In the genomic region with DNA sequence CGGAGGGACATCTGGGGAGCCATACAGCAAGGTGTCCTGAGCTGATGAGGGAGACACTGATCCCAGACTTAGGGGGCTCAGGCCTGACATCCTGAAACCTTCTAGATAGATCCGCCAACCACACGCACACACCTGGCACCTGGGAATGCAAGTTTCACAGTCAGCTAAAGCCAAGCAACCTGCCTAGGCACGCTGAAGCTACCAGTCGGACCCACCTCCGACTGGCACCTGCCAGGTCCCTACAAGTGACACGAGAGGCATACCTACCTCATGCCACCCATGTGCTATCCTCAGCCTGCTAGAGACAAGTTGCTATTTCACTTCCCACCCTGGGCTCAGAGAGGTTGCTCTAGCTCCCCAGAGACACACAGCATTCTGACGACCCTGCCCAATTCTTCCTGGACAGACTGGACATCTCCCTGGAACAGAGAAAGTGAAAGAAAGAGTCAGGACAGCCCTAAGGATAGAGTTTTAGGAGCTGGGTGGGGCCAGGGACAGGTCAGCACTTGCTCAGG, we compare ENCODE assay signal across 8 mouse cellular contexts. TPM values are rescaled to one million over a fixed set of nuclear protein-coding genes. Genes with fewer than 3 reads are reported as not detected.
DNase-seq lines count a peak whose midpoint lies in the region; ATAC-seq and TF ChIP-seq lines count a peak whose summit lies in the region.

No protein-coding gene starts in this region.

- no peak for ATAC-seq in heart, embryonic 12.5 days (ENCODE audit: insufficient number of reproducible peaks, low FRiP score)
- ATAC-seq in forebrain, embryonic 15.5 days (replicated peaks): no peak
- ATAC-seq in liver, embryonic 16.5 days (ENCODE audit: low read depth): no peak

- H3K27me3 ChIP-seq in heart, embryonic 12.5 days (replicated peaks): no peaks in the 10 kb centered on the region
- H3K27me3 ChIP-seq in E14TG2a.4 (ENCODE audit: insufficient read depth, low read length): peaks cover 22% of the 10 kb centered on the region
- peaks cover 44% of the 10 kb centered on the region for H3K27me3 ChIP-seq in forebrain, embryonic 15.5 days
- H3K27me3 ChIP-seq in liver, embryonic 16.5 days (ENCODE audit: control insufficient read depth, insufficient read depth, low read depth, low read length): peaks cover 28% of the 10 kb centered on the region

- peak overlapping the region; percentile 94 for H3K27ac ChIP-seq in heart, embryonic 12.5 days (ENCODE audit: poor library complexity, severe bottlenecking)
- no peak overlapping the region for H3K27ac ChIP-seq in forebrain, embryonic 15.5 days (replicated peaks)
- no peak overlapping the region for H3K27ac ChIP-seq in liver, embryonic 16.5 days (ENCODE audit: low read length)

- H3K9ac ChIP-seq in heart, embryonic 12.5 days: peak overlapping the region; percentile 89
- H3K9ac ChIP-seq in forebrain, embryonic 15.5 days (replicated peaks): no peak overlapping the region
- H3K9ac ChIP-seq in liver, embryonic 16.5 days (ENCODE audit: low read depth, low read length): peak overlapping the region; percentile 58; the same call in 1 of the 2 replicates

- H3K4me3 ChIP-seq in heart, embryonic 12.5 days: peak overlapping the region; percentile 82
- peak overlapping the region; percentile 86 for H3K4me3 ChIP-seq in E14TG2a.4 (replicated peaks; ENCODE audit: low read length)
- H3K4me3 ChIP-seq in forebrain, embryonic 15.5 days: peak overlapping the region; percentile 33
- H3K4me3 ChIP-seq in liver, embryonic 16.5 days (ENCODE audit: low read depth, low read length): peak overlapping the region; percentile 64

- peaks cover 12% of the 10 kb centered on the region; the same call in 1 of the 2 replicates for H3K9me3 ChIP-seq in heart, embryonic 12.5 days (replicated peaks)
- peaks cover 5% of the 10 kb centered on the region for H3K9me3 ChIP-seq in E14TG2a.4 (ENCODE audit: low read length)
- H3K9me3 ChIP-seq in forebrain, embryonic 15.5 days: no peaks in the 10 kb centered on the region
- H3K9me3 ChIP-seq in liver, embryonic 16.5 days (replicated peaks; ENCODE audit: control insufficient read depth, low read length): no peaks in the 10 kb centered on the region; the same call in 1 of the 2 replicates

- no peak for DNase-seq in heart, adult 11 months
- no peak for DNase-seq in ovary, postnatal 14 days (ENCODE audit: low spot score)
- no peak for DNase-seq in adrenal gland, adult 2 months
- DNase-seq in cerebellum, adult 18-20 months: no peak

- WGBS in heart, embryonic 12.5 days: 27% methylated on average over 8 of the region's 8 CpGs
- 38% methylated on average over 8 of the region's 8 CpGs for WGBS in forebrain, embryonic 15.5 days
- 43% methylated on average over 8 of the region's 8 CpGs for WGBS in liver, embryonic 16.5 days (ENCODE audit: insufficient replicate concordance)

- H3K4me1 ChIP-seq in heart, embryonic 12.5 days (replicated peaks): peaks cover 48% of the 10 kb centered on the region
- H3K4me1 ChIP-seq in E14TG2a.4 (replicated peaks; ENCODE audit: low read depth, low read length): peaks cover 63% of the 10 kb centered on the region
- peaks cover 30% of the 10 kb centered on the region for H3K4me1 ChIP-seq in forebrain, embryonic 15.5 days
- H3K4me1 ChIP-seq in liver, embryonic 16.5 days (ENCODE audit: control insufficient read depth, low read depth, low read length): peaks cover 39% of the 10 kb centered on the region

- H3K36me3 ChIP-seq in heart, embryonic 12.5 days: peaks cover 37% of the 10 kb centered on the region
- H3K36me3 ChIP-seq in E14TG2a.4 (ENCODE audit: insufficient read depth, low read length): peaks cover 33% of the 10 kb centered on the region
- H3K36me3 ChIP-seq in forebrain, embryonic 15.5 days: no peaks in the 10 kb centered on the region
- H3K36me3 ChIP-seq in liver, embryonic 16.5 days (ENCODE audit: control insufficient read depth, insufficient read depth): peaks cover 4% of the 10 kb centered on the region; the same call in 1 of the 2 replicates

- TF ChIP-seq CTCF in E14TG2a.4 (conservative IDR thresholded peaks at IDR 0.05; ENCODE audit: low read length): no peak

- H3K4me2 ChIP-seq in heart, embryonic 12.5 days: peak overlapping the region; percentile 90
- H3K4me2 ChIP-seq in forebrain, embryonic 15.5 days (replicated peaks): 0 out of 2 replicates have a peak overlapping the region, but pooled peaks have one; percentile 45
- H3K4me2 ChIP-seq in liver, embryonic 16.5 days (ENCODE audit: low read depth, low read length): peak overlapping the region; percentile 28

RNA-seq across cellular contexts. Expression of a gene that starts 0.9 kb away (rescaled TPM):
- polyA plus RNA-seq in heart, embryonic 12.5 days (2016; fragmentation: Nextera tagmentation; extraction: Ambion mirVana): 302 and 307 TPM in 2 replicates
- polyA plus RNA-seq in forebrain, embryonic 15.5 days (2015; fragmentation: Nextera tagmentation; extraction: Ambion mirVana): 26.7 and 29.1 TPM in 2 replicates
- polyA plus RNA-seq in liver, embryonic 16.5 days (2015; fragmentation: Nextera tagmentation; extraction: Ambion mirVana): 42.5 and 44.9 TPM in 2 replicates
- 10 to 100 TPM; 29.5 to 50.1 TPM for total RNA-seq in adrenal gland, adult 2 months (2021)
- 53.0 and 58.8 TPM in 2 replicates for polyA plus RNA-seq in adrenal gland, adult 2 months (2012; rRNA removed)

RNA-seq across cellular contexts. Expression of a gene that starts 5.2 kb away (rescaled TPM):
- 20.8 and 20.9 TPM in 2 replicates for polyA plus RNA-seq in heart, embryonic 12.5 days (2016; fragmentation: Nextera tagmentation; extraction: Ambion mirVana)
- polyA plus RNA-seq in forebrain, embryonic 15.5 days (2015; fragmentation: Nextera tagmentation; extraction: Ambion mirVana): 21.7 and 23.1 TPM in 2 replicates
- polyA plus RNA-seq in liver, embryonic 16.5 days (2015; fragmentation: Nextera tagmentation; extraction: Ambion mirVana): 3.0 and 4.8 TPM in 2 replicates
- total RNA-seq in adrenal gland, adult 2 months (2021): 100 to 1,000 TPM; 142 to 143 TPM
- 619 and 624 TPM in 2 replicates for polyA plus RNA-seq in adrenal gland, adult 2 months (2012; rRNA removed)

RNA-seq across cellular contexts. Expression of a gene that starts 7.0 kb away (rescaled TPM):
- polyA plus RNA-seq in heart, embryonic 12.5 days (2016; fragmentation: Nextera tagmentation; extraction: Ambion mirVana): 4.5 and 5.1 TPM in 2 replicates
- 3.7 and 4.1 TPM in 2 replicates for polyA plus RNA-seq in forebrain, embryonic 15.5 days (2015; fragmentation: Nextera tagmentation; extraction: Ambion mirVana)
- 8.6 and 9.0 TPM in 2 replicates for polyA plus RNA-seq in liver, embryonic 16.5 days (2015; fragmentation: Nextera tagmentation; extraction: Ambion mirVana)
- total RNA-seq in adrenal gland, adult 2 months (2021): 10 to 100 TPM; 18.4 to 22.9 TPM
- 28.6 TPM in 2 replicates for polyA plus RNA-seq in adrenal gland, adult 2 months (2012; rRNA removed)

RNA-seq across cellular contexts. Expression of a gene that starts 18.8 kb away (rescaled TPM):
- polyA plus RNA-seq in heart, embryonic 12.5 days (2016; fragmentation: Nextera tagmentation; extraction: Ambion mirVana): 0.12 and 0.29 TPM in 2 replicates
- 0.50 and 0.63 TPM in 2 replicates for polyA plus RNA-seq in forebrain, embryonic 15.5 days (2015; fragmentation: Nextera tagmentation; extraction: Ambion mirVana)
- polyA plus RNA-seq in liver, embryonic 16.5 days (2015; fragmentation: Nextera tagmentation; extraction: Ambion mirVana): 0.08 TPM in 1 of 2 replicates, not detected in the other
- under 1 TPM in 1 of 2 experiments, not detected in 1; 0.31 TPM for total RNA-seq in adrenal gland, adult 2 months (2021)
- polyA plus RNA-seq in adrenal gland, adult 2 months (2012; rRNA removed): 0.09 and 0.17 TPM in 2 replicates

RNA-seq across cellular contexts. Expression of a gene that starts 27.1 kb away (rescaled TPM):
- 7.5 and 8.5 TPM in 2 replicates for polyA plus RNA-seq in heart, embryonic 12.5 days (2016; fragmentation: Nextera tagmentation; extraction: Ambion mirVana)
- polyA plus RNA-seq in forebrain, embryonic 15.5 days (2015; fragmentation: Nextera tagmentation; extraction: Ambion mirVana): 1.3 TPM in 2 replicates
- polyA plus RNA-seq in liver, embryonic 16.5 days (2015; fragmentation: Nextera tagmentation; extraction: Ambion mirVana): 16.6 and 17.3 TPM in 2 replicates
- 1 to 10 TPM; 3.9 to 6.7 TPM for total RNA-seq in adrenal gland, adult 2 months (2021)
- polyA plus RNA-seq in adrenal gland, adult 2 months (2012; rRNA removed): 11.0 and 14.6 TPM in 2 replicates

Comparison
In these comparisons a context has a peak if more than half of its experiments do, and no peak if none do; other contexts are left out.
1. H3K4me2 ChIP-seq: peak in every context shown above with its lines; median percentile 90 in heart, embryonic 12.5 days; 45 in forebrain, embryonic 15.5 days; 28 in liver, embryonic 16.5 days.
2. H3K4me3 ChIP-seq: peak in every context shown above with its lines; median percentile 86 in E14TG2a.4; 82 in heart, embryonic 12.5 days; 64 in liver, embryonic 16.5 days; 33 in forebrain, embryonic 15.5 days.
3. RNA of a gene that starts 5.2 kb away (polyA plus RNA-seq): 619 to 624 TPM in adrenal gland, adult 2 months; 21.7 to 23.1 TPM in forebrain, embryonic 15.5 days, 20.8 to 20.9 TPM in heart, embryonic 12.5 days and 3.0 to 4.8 TPM in liver, embryonic 16.5 days; every median in the first group is over 10 times any median in the second.